Mouse (Mus musculus): Measurements from ENCODE around the gene Frmd4a. TPM values are rescaled to one million over a fixed set of nuclear protein-coding genes. Genes with fewer than 3 reads are reported as not detected.
A peak's percentile ranks its signal among the peaks of the same experiment; 100 is the strongest.
"Not testable (repeated sequence)": the region's sequence is repeated elsewhere in the genome, so short reads cannot be mapped to it uniquely, and the experiment has no call there.

Frmd4a gene
- polyA plus RNA-seq, 1 experiment from 2014 or later: 48.1 TPM

GRCm38 (mm10) chr2:4338290-4338689, 320.8 kb downstream of the Frmd4a start:
- 62% methylated on average over 8 of the region's 8 CpGs for WGBS
- not testable (repeated sequence) for ATAC-seq; H3K4me3 ChIP-seq (ENCODE audit: low read length); H3K27me3 ChIP-seq (replicated peaks; ENCODE audit: control insufficient read depth, insufficient read depth, low read length); H3K4me2 ChIP-seq (ENCODE audit: low read length); H3K9ac ChIP-seq (ENCODE audit: low read depth, low read length); H3K9me3 ChIP-seq (ENCODE audit: control insufficient read depth, low read length); H3K27ac ChIP-seq (ENCODE audit: low read depth, low read length); H3K36me3 ChIP-seq (ENCODE audit: control insufficient read depth, insufficient read depth, low read length); H3K4me1 ChIP-seq (ENCODE audit: control insufficient read depth, insufficient read depth, low read depth, low read length)

- no peak for ATAC-seq
- Histone ChIP-seq H3K4me3 (ENCODE audit: low read length) (no peak overlapping the region), H3K27ac (ENCODE audit: low read depth, low read length) (no peak overlapping the region), H3K27me3 (replicated peaks; ENCODE audit: control insufficient read depth, insufficient read depth, low read length) (no peaks in the 10 kb centered on the region), H3K9me3 (ENCODE audit: control insufficient read depth, low read length) (no peaks in the 10 kb centered on the region), H3K4me1 (ENCODE audit: control insufficient read depth, insufficient read depth, low read depth, low read length) (peaks cover 4% of the 10 kb centered on the region), H3K36me3 (ENCODE audit: control insufficient read depth, insufficient read depth, low read length) (no peaks in the 10 kb centered on the region), H3K9ac (ENCODE audit: low read depth, low read length) (no peak overlapping the region), H3K4me2 (ENCODE audit: low read length) (no peak overlapping the region)
- 56% methylated on average over 4 of the region's 4 CpGs for WGBS
These were observed 321.6 kb downstream of the Frmd4a start for GRCm38 (mm10) chr2:4339128-4339527.

GRCm38 (mm10) chr2:4339530-4340218, 322.2 kb downstream of the Frmd4a start:
- no peak overlapping the region for H3K4me2 ChIP-seq (ENCODE audit: low read length)
- H3K9me3 ChIP-seq (ENCODE audit: control insufficient read depth, low read length): no peaks in the 10 kb centered on the region
- H3K27me3 ChIP-seq (replicated peaks; ENCODE audit: control insufficient read depth, insufficient read depth, low read length): no peaks in the 10 kb centered on the region
- no peaks in the 10 kb centered on the region for H3K36me3 ChIP-seq (ENCODE audit: control insufficient read depth, insufficient read depth, low read length)
- no peak overlapping the region for H3K9ac ChIP-seq (ENCODE audit: low read depth, low read length)
- no peaks in the 10 kb centered on the region; the same call in 1 of the 2 replicates for H3K4me1 ChIP-seq (ENCODE audit: control insufficient read depth, insufficient read depth, low read depth, low read length)
- H3K27ac ChIP-seq (ENCODE audit: low read depth, low read length): no peak overlapping the region
- H3K4me3 ChIP-seq (ENCODE audit: low read length): no peak overlapping the region
- ATAC-seq: no peak
- WGBS: 56% methylated on average over 3 of the region's 3 CpGs

- no peaks in the 10 kb centered on the region for H3K27me3 ChIP-seq (replicated peaks; ENCODE audit: control insufficient read depth, insufficient read depth, low read length)
- 52% methylated on average over 10 of the region's 10 CpGs for WGBS
- H3K27ac ChIP-seq (ENCODE audit: low read depth, low read length): no peak overlapping the region
- ATAC-seq: no peak
- no peak overlapping the region for H3K9ac ChIP-seq (ENCODE audit: low read depth, low read length)
- H3K4me1 ChIP-seq (ENCODE audit: control insufficient read depth, insufficient read depth, low read depth, low read length): no peaks in the 10 kb centered on the region; the same call in 1 of the 2 replicates
- H3K36me3 ChIP-seq (ENCODE audit: control insufficient read depth, insufficient read depth, low read length): no peaks in the 10 kb centered on the region
- no peak overlapping the region for H3K4me2 ChIP-seq (ENCODE audit: low read length)
- H3K9me3 ChIP-seq (ENCODE audit: control insufficient read depth, low read length): no peaks in the 10 kb centered on the region
- H3K4me3 ChIP-seq (ENCODE audit: low read length): no peak overlapping the region
These were observed 322.9 kb downstream of the Frmd4a start for GRCm38 (mm10) chr2:4340378-4340777.

- ATAC-seq: no peak
- H3K4me2 ChIP-seq (ENCODE audit: low read length): no peak overlapping the region
- H3K9me3 ChIP-seq (ENCODE audit: control insufficient read depth, low read length): no peaks in the 10 kb centered on the region
- 69% methylated on average over 1 of the region's 1 CpGs for WGBS
- H3K9ac ChIP-seq (ENCODE audit: low read depth, low read length): no peak overlapping the region
- no peaks in the 10 kb centered on the region for H3K27me3 ChIP-seq (replicated peaks; ENCODE audit: control insufficient read depth, insufficient read depth, low read length)
- H3K27ac ChIP-seq (ENCODE audit: low read depth, low read length): no peak overlapping the region
- no peaks in the 10 kb centered on the region for H3K36me3 ChIP-seq (ENCODE audit: control insufficient read depth, insufficient read depth, low read length)
- H3K4me1 ChIP-seq (ENCODE audit: control insufficient read depth, insufficient read depth, low read depth, low read length): no peaks in the 10 kb centered on the region; the same call in 1 of the 2 replicates
- no peak overlapping the region for H3K4me3 ChIP-seq (ENCODE audit: low read length)
These were observed 323.6 kb downstream of the Frmd4a start for GRCm38 (mm10) chr2:4341141-4341540.

- Histone ChIP-seq H3K9ac (ENCODE audit: low read depth, low read length) (no peak overlapping the region), H3K36me3 (ENCODE audit: control insufficient read depth, insufficient read depth, low read length) (no peaks in the 10 kb centered on the region), H3K4me1 (ENCODE audit: control insufficient read depth, insufficient read depth, low read depth, low read length) (no peaks in the 10 kb centered on the region; the same call in 1 of the 2 replicates), H3K4me3 (ENCODE audit: low read length) (no peak overlapping the region), H3K4me2 (ENCODE audit: low read length) (no peak overlapping the region), H3K27me3 (replicated peaks; ENCODE audit: control insufficient read depth, insufficient read depth, low read length) (no peaks in the 10 kb centered on the region), H3K9me3 (ENCODE audit: control insufficient read depth, low read length) (no peaks in the 10 kb centered on the region), H3K27ac (ENCODE audit: low read depth, low read length) (peak overlapping the region; percentile 12; the same call in 1 of the 2 replicates)
- 57% methylated on average over 7 of the region's 7 CpGs for WGBS
- ATAC-seq: no peak
These were observed 324.5 kb downstream of the Frmd4a start for GRCm38 (mm10) chr2:4342005-4342404.

GRCm38 (mm10) chr2:4344411-4344810, 326.9 kb downstream of the Frmd4a start:
- Histone ChIP-seq H3K36me3 (ENCODE audit: control insufficient read depth, insufficient read depth, low read length) (no peaks in the 10 kb centered on the region), H3K9me3 (ENCODE audit: control insufficient read depth, low read length) (no peaks in the 10 kb centered on the region), H3K4me3 (ENCODE audit: low read length) (no peak overlapping the region), H3K27ac (ENCODE audit: low read depth, low read length) (no peak overlapping the region), H3K4me2 (ENCODE audit: low read length) (no peak overlapping the region), H3K27me3 (replicated peaks; ENCODE audit: control insufficient read depth, insufficient read depth, low read length) (no peaks in the 10 kb centered on the region), H3K4me1 (ENCODE audit: control insufficient read depth, insufficient read depth, low read depth, low read length) (no peaks in the 10 kb centered on the region; the same call in 1 of the 2 replicates), H3K9ac (ENCODE audit: low read depth, low read length) (no peak overlapping the region)
- 83% methylated on average over 5 of the region's 5 CpGs for WGBS
- ATAC-seq: no peak

- Histone ChIP-seq H3K36me3 (ENCODE audit: control insufficient read depth, insufficient read depth, low read length) (no peaks in the 10 kb centered on the region), H3K27me3 (replicated peaks; ENCODE audit: control insufficient read depth, insufficient read depth, low read length) (no peaks in the 10 kb centered on the region), H3K27ac (ENCODE audit: low read depth, low read length) (no peak overlapping the region), H3K4me2 (ENCODE audit: low read length) (no peak overlapping the region), H3K4me3 (ENCODE audit: low read length) (no peak overlapping the region), H3K9ac (ENCODE audit: low read depth, low read length) (no peak overlapping the region), H3K4me1 (ENCODE audit: control insufficient read depth, insufficient read depth, low read depth, low read length) (no peaks in the 10 kb centered on the region; the same call in 1 of the 2 replicates), H3K9me3 (ENCODE audit: control insufficient read depth, low read length) (no peaks in the 10 kb centered on the region)
- 75% methylated on average over 6 of the region's 6 CpGs for WGBS
- ATAC-seq: no peak
These were observed 328.7 kb downstream of the Frmd4a start for GRCm38 (mm10) chr2:4346232-4346631.

GRCm38 (mm10) chr2:4346953-4347352, 329.4 kb downstream of the Frmd4a start:
- Histone ChIP-seq H3K9me3 (ENCODE audit: control insufficient read depth, low read length) (no peaks in the 10 kb centered on the region), H3K36me3 (ENCODE audit: control insufficient read depth, insufficient read depth, low read length) (no peaks in the 10 kb centered on the region), H3K27me3 (replicated peaks; ENCODE audit: control insufficient read depth, insufficient read depth, low read length) (no peaks in the 10 kb centered on the region), H3K27ac (ENCODE audit: low read depth, low read length) (no peak overlapping the region), H3K9ac (ENCODE audit: low read depth, low read length) (no peak overlapping the region), H3K4me2 (ENCODE audit: low read length) (no peak overlapping the region), H3K4me1 (ENCODE audit: control insufficient read depth, insufficient read depth, low read depth, low read length) (no peaks in the 10 kb centered on the region), H3K4me3 (ENCODE audit: low read length) (no peak overlapping the region)
- ATAC-seq: no peak
- WGBS: 82% methylated on average over 1 of the region's 1 CpGs
